Mouse (Mus musculus) G1E-ER4 (cell line): Measurements from ENCODE around the gene Sox6. TPM values are rescaled to one million over a fixed set of nuclear protein-coding genes. Genes with fewer than 3 reads are reported as not detected.

ENCODE experiments used
- GATA1 ChIP-seq: IDR thresholded peaks from one replicate; pipeline ENCODE4 v1.8.0; 2012; ENCODE audit warnings: low read length, inconsistent platforms
- polyA plus RNA-seq: library from polyadenylated mRNA; stranded (reverse); fragments of >175 nt; gene quantifications from 2 replicates; pipeline ENCODE4 v1.2.3, GENCODE M21; 2012

The Sox6 gene
- polyA plus RNA-seq, 1 experiment: 1.5 TPM

DNA sequence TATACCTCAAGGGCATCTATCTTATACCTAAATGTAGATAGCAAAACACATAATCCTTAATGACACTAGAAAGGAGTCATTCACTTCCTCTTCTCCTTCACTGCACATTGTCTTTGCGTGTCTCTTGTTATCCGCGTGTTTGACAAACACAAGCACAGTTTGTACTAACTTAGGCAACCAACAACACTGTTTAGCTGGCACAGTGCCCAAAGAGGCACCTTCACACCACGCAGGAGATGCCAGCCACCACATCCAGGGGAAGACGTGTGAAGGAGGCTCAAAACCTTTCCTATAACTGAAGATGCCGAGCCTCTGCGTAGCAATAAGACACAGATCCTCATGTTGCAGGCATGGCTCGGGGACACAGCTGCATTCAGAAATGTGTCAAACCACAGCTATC, 345.4 kb downstream of the Sox6 start:
- no peak for TF ChIP-seq GATA1

GRCm38 (mm10) chr7:115691091-115691490, 347.5 kb downstream of the Sox6 start:
- no peak for TF ChIP-seq GATA1

DNA sequence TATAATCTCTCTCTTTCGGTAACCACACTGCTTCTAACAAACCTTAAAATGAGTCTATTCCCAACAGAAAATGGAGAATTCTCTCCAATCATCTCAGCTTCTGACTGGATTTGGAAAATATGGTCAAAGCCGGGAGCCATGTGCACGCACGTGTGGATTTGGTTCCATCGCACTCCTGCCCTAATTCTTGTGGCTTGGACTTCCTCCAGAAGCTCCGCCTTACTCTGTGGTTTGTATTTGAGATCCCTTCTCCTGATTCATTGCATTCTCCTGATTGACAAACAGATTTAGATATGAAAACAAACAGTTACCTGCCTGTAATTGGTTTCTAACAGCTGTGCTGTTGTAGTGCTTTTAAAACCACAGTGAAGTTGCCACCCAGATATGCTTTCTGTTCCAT, 351.9 kb downstream of the Sox6 start:
- TF ChIP-seq GATA1: no peak

- TF ChIP-seq GATA1: no peak
Measured at GRCm38 (mm10) chr7:115684142-115684541, 354.5 kb downstream of the Sox6 start.

GRCm38 (mm10) chr7:115671749-115672148, 366.8 kb downstream of the Sox6 start:
- TF ChIP-seq GATA1: no peak

GRCm38 (mm10) chr7:115671272-115671671, 367.3 kb downstream of the Sox6 start:
- no peak for TF ChIP-seq GATA1

DNA sequence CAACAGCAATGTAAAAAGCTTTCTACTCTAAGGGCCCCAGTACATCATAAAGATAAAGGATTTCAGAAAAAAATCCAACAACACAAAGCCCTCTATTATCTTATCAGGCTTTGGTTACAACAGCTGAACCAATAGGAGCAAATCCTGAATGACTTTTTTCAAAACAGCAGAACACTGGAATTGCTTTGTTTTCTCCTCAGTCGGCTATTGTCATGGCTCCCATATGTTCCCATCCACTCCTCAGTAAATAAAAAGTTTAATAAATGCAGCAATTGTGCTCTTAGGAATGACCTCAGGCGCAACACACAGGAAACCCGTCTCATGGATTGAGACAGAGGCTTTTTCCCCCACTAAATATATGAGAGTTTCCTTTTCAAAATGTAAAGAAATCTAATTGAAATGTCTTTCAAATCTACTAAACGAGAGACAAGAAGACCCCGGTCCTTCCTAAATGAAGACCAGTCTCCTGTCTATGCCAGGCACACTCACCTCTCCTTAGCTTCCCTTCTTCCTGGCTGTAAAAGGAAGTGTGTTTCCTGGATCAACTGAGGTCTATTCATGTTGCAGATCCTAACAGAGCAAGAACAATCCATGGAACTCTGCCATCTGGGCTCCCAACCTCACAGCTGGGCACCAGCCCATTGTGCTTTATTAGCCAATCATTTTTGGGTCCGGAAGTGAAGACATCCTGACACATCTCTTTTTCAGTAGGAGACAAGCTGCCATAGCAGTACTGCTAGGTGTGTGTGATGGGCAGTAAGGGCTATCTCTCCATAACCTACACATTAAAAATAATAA, 369.2 kb downstream of the Sox6 start:
- no peak for TF ChIP-seq GATA1

DNA sequence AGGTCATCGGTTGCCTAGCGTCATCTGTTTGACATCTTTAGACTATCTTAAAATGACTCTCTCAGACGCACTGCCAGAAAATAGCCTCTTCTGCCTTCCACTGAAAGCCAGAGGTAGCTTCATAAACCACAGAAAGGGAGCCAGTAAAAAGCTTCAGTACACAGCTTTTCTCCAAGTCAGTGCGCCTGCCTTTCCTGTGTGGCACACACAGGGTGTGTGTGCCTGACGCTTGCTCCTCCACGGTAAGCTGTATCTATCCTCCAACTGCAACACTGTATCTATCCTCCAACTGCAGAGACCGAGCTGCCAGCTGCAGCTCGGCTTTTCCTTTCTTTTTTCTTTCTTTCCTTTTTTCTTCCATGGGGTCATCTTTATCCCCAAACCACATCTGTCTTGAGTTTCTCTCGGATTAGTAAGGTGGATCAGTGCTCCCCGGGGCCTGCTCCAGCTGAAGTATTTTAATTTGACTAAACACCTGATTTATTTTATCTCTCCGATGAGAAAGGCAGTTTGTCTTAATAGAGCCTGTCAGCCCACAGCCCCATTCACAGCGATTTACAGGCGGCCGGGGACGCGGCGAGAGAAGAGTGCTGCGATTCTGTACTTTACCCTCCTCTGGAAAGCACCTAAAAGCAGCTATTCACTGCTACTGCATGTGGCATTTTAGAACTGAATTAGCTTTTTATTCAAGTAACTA, 371.8 kb downstream of the Sox6 start:
- TF ChIP-seq GATA1: no peak

- no peak for TF ChIP-seq GATA1
Measured at GRCm38 (mm10) chr7:115663399-115663798, 375.2 kb downstream of the Sox6 start.

DNA sequence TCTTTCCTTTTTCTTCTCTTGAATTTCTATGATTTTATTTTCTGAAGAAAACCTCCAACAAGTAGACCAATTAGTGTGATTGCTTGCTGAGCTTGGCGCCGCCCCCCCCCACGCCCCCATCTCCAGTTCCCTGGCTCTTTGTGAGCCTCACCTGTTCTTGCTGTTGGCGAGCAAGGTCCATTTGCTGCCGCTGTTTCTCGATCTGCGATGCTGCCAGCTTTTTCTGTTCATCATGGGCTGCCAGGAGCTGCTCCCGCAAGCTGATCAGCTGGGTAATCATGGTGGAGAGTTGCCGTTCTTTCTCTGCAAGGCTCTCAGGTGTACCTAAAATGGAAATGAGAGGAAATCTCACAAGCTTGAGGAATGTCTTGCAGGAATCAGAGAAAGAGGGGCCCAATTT, 376.5 kb downstream of the Sox6 start:
- no peak for TF ChIP-seq GATA1

DNA sequence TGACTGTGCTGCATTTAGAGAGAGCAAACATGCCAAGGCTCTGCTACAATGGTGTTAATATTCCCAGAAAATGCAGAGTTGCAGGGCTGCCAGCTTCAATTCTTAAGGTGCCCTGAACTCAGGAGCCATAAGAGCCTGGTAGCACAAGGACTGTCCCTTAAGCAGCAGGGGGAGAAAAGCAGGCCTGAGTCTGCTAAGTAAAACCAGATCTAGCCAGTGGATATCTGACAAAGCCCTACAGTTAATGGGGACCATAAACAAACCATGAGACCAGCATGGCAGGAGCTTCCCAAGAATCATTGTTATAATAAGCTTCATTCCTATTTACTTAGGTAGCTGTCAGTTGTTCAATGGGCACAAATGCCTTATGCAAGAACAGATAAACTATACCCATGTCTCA, 391.9 kb downstream of the Sox6 start:
- no peak for TF ChIP-seq GATA1

GRCm38 (mm10) chr7:115645971-115646447, 392.6 kb downstream of the Sox6 start:
- no peak for TF ChIP-seq GATA1

- no peak for TF ChIP-seq GATA1
Measured at GRCm38 (mm10) chr7:115645272-115645970, 393.2 kb downstream of the Sox6 start.

DNA sequence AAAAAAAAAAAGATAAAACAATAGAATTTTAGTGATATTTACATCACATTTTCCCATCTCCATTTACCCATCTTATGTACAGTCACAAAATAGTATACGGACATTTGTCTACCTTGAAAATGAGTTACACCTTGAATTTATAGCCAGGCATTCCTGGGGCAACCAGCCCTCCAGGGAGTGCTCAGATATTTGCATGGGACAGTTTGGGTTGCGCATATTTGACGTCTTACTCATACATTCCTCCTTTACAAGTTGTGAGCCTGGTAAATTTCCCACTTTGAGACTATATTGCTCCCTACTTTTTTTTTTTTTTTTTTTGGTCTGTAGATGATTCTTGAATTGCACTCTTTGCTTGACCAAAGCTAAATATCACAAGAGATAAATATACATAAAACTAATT, 407.9 kb downstream of the Sox6 start:
- TF ChIP-seq GATA1: no peak

GRCm38 (mm10) chr7:115630287-115630686, 408.3 kb downstream of the Sox6 start:
- no peak for TF ChIP-seq GATA1

- TF ChIP-seq GATA1: no peak
Measured at GRCm38 (mm10) chr7:115628766-115629165, 409.8 kb downstream of the Sox6 start.
